Mouse (Mus musculus): ENCODE data around the gene Igf2bp2. TPM values are rescaled to one million over a fixed set of nuclear protein-coding genes. Genes with fewer than 3 reads are reported as not detected.

Gene Igf2bp2
- polyA plus RNA-seq, 1 experiment from 2014 or later, result 99.5 TPM

DNA sequence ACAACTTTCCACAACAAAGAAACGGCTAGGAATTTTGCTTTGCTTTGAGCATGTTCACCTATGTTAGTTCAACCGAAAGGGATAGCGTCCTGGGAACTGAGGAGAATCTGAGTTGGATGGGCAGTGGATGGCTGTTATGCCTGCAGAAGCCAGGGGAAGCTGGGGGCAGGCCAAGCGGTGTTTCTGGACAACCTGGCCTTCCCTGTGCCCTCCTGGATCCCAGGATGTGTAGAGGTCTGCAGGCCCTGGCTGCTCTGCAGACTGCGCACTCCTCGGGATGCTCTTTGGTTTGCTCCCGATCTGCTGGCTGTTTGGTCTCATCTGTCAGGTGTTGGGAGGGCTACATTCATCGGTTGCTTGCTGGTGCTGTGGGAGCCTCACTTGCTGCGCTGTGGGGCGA is 102.7 kb downstream of the Igf2bp2 start:
- no peaks in the 10 kb centered on the region for H3K9me3 ChIP-seq
- peaks cover 72% of the 10 kb centered on the region for H3K36me3 ChIP-seq
- no peak overlapping the region for H3K4me3 ChIP-seq
- no peaks in the 10 kb centered on the region for H3K4me1 ChIP-seq
- H3K4me2 ChIP-seq, result no peak overlapping the region
- H3K27ac ChIP-seq, result no peak overlapping the region
- H3K9ac ChIP-seq, result no peak overlapping the region
- 88% methylated on average over 10 of the region's 10 CpGs for WGBS
- no peak for ATAC-seq (ENCODE audit: insufficient number of reproducible peaks, insufficient read depth, low FRiP score, low TSS enrichment, low read depth)
- no peaks in the 10 kb centered on the region for H3K27me3 ChIP-seq

DNA sequence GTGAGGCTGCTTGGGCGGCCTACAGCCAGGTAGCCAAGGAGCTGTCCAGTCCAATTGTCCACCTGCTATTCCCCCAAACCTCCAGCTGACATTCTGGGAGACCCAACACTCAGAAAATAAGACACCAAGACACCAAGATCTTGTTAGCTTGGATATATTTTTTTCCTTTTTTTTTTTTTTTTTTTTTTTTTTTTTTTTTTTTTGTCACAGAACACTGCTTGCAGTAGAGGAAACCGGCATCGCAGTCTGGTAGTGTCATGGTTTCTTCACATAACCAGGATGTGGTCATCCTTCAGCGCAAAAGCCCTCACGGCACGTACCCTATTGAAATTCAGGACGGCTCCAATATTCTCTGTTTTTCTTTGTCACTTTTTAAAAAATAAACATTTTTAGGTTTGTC is 104.2 kb downstream of the Igf2bp2 start:
- no peaks in the 10 kb centered on the region for H3K27me3 ChIP-seq
- no peak overlapping the region for H3K4me3 ChIP-seq
- H3K9me3 ChIP-seq, result no peaks in the 10 kb centered on the region
- H3K4me1 ChIP-seq, result no peaks in the 10 kb centered on the region
- H3K4me2 ChIP-seq, result no peak overlapping the region
- H3K27ac ChIP-seq, result no peak overlapping the region
- WGBS, result 93% methylated on average over 7 of the region's 7 CpGs
- no peak for ATAC-seq (ENCODE audit: insufficient number of reproducible peaks, insufficient read depth, low FRiP score, low TSS enrichment, low read depth)
- H3K36me3 ChIP-seq, result peaks cover 57% of the 10 kb centered on the region
- H3K9ac ChIP-seq, result no peak overlapping the region

GRCm38 (mm10) chr16:22057498-22057897 is 105.6 kb downstream of the Igf2bp2 start:
- Histone ChIP-seq H3K4me2 (no peak overlapping the region), H3K36me3 (peaks cover 47% of the 10 kb centered on the region), H3K27me3 (no peaks in the 10 kb centered on the region), H3K9me3 (no peaks in the 10 kb centered on the region), H3K9ac (no peak overlapping the region), H3K27ac (no peak overlapping the region), H3K4me3 (no peak overlapping the region), H3K4me1 (no peaks in the 10 kb centered on the region)
- 90% methylated on average over 6 of the region's 6 CpGs for WGBS
- peak; percentile 44; the same call in 1 of the 2 replicates for ATAC-seq (ENCODE audit: insufficient number of reproducible peaks, insufficient read depth, low FRiP score, low TSS enrichment, low read depth)

DNA sequence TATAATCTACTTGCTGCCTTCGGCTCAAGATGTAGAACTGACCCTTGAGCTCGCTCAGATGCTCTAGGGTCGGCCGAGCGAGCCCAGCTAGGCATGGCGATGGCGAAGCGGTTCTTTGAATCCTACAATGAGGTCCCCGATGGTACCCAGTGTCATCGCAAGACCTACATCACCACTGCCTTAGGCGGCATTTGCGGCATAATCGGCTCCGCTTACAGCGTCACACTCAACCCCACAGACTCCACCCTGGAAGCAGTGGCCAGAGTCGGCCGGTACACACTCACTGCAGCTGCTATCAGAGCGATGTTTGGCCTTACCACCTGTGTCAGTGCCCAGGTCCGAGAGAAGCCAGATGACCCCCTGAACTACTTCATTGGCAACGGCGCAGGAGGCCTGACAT is 109.7 kb downstream of the Igf2bp2 start:
- Histone ChIP-seq H3K27me3 (no peaks in the 10 kb centered on the region), H3K4me2 (no peak overlapping the region), H3K9me3 (no peaks in the 10 kb centered on the region), H3K9ac (no peak overlapping the region), H3K36me3 (peaks cover 15% of the 10 kb centered on the region), H3K4me1 (no peaks in the 10 kb centered on the region), H3K27ac (no peak overlapping the region), H3K4me3 (no peak overlapping the region)
- no peak for ATAC-seq (ENCODE audit: insufficient number of reproducible peaks, insufficient read depth, low FRiP score, low TSS enrichment, low read depth)
- WGBS, result 96% methylated on average over 21 of the region's 21 CpGs

- Histone ChIP-seq H3K36me3 (peaks cover 48% of the 10 kb centered on the region), H3K4me1 (no peaks in the 10 kb centered on the region), H3K4me3 (no peak overlapping the region), H3K9me3 (no peaks in the 10 kb centered on the region), H3K4me2 (no peak overlapping the region), H3K27ac (no peak overlapping the region), H3K9ac (no peak overlapping the region), H3K27me3 (no peaks in the 10 kb centered on the region)
- no peak for ATAC-seq (ENCODE audit: insufficient number of reproducible peaks, insufficient read depth, low FRiP score, low TSS enrichment, low read depth)
- WGBS, result 93% methylated on average over 10 of the region's 10 CpGs
Observed at GRCm38 (mm10) chr16:22046739-22047366, 116.2 kb downstream of the Igf2bp2 start.

- Histone ChIP-seq H3K4me1 (no peaks in the 10 kb centered on the region), H3K9ac (no peak overlapping the region), H3K4me2 (no peak overlapping the region), H3K27ac (no peak overlapping the region), H3K36me3 (peaks cover 56% of the 10 kb centered on the region), H3K4me3 (no peak overlapping the region), H3K27me3 (no peaks in the 10 kb centered on the region), H3K9me3 (no peaks in the 10 kb centered on the region)
- 95% methylated on average over 3 of the region's 3 CpGs for WGBS
- ATAC-seq (ENCODE audit: insufficient number of reproducible peaks, insufficient read depth, low FRiP score, low TSS enrichment, low read depth), result no peak
Observed at GRCm38 (mm10) chr16:22045930-22046329, 117.2 kb downstream of the Igf2bp2 start.

DNA sequence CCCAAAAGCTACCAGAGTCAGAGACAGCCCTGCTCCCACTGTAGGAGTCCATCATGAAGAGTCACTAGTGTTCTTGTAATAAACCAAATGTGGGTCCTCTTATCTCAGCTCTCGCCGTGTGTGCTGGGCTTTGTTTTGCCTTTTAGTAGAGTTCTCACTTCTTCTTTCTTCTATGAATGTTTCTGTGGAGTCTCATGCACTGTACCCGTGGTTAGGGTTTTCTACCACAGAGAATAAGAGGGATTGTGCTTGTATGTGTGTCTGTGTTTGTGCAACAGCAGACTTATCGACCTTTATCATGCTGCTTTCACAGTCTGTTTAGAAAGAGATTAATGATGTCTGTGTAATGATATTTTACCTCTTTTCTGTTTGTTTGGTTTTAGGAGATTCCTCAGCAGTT is 119.3 kb downstream of the Igf2bp2 start:
- Histone ChIP-seq H3K4me2 (no peak overlapping the region), H3K27ac (no peak overlapping the region), H3K4me3 (no peak overlapping the region), H3K9me3 (no peaks in the 10 kb centered on the region), H3K4me1 (no peaks in the 10 kb centered on the region), H3K27me3 (no peaks in the 10 kb centered on the region), H3K36me3 (peaks cover 70% of the 10 kb centered on the region), H3K9ac (no peak overlapping the region)
- WGBS, result 91% methylated on average over 4 of the region's 4 CpGs
- ATAC-seq (ENCODE audit: insufficient number of reproducible peaks, insufficient read depth, low FRiP score, low TSS enrichment, low read depth), result no peak

- Histone ChIP-seq H3K4me3 (no peak overlapping the region), H3K36me3 (peaks cover 72% of the 10 kb centered on the region), H3K9me3 (no peaks in the 10 kb centered on the region), H3K27me3 (no peaks in the 10 kb centered on the region), H3K4me2 (no peak overlapping the region), H3K9ac (no peak overlapping the region), H3K4me1 (no peaks in the 10 kb centered on the region), H3K27ac (no peak overlapping the region)
- WGBS, result 90% methylated on average over 1 of the region's 1 CpGs
- ATAC-seq (ENCODE audit: insufficient number of reproducible peaks, insufficient read depth, low FRiP score, low TSS enrichment, low read depth), result no peak
Observed at GRCm38 (mm10) chr16:22039978-22040377, 123.1 kb downstream of the Igf2bp2 start.

- 89% methylated on average over 10 of the region's 10 CpGs for WGBS
- Histone ChIP-seq H3K27ac (no peak overlapping the region), H3K4me2 (no peak overlapping the region), H3K4me1 (no peaks in the 10 kb centered on the region), H3K27me3 (no peaks in the 10 kb centered on the region), H3K9ac (no peak overlapping the region), H3K36me3 (peaks cover 58% of the 10 kb centered on the region), H3K9me3 (no peaks in the 10 kb centered on the region), H3K4me3 (no peak overlapping the region)
- no peak for ATAC-seq (ENCODE audit: insufficient number of reproducible peaks, insufficient read depth, low FRiP score, low TSS enrichment, low read depth)
Observed at GRCm38 (mm10) chr16:22038554-22038953, 124.5 kb downstream of the Igf2bp2 start.

GRCm38 (mm10) chr16:22027474-22027873 is 135.6 kb downstream of the Igf2bp2 start:
- Histone ChIP-seq H3K27ac (no peak overlapping the region), H3K36me3 (peaks cover 87% of the 10 kb centered on the region), H3K4me2 (no peak overlapping the region), H3K4me1 (no peaks in the 10 kb centered on the region), H3K9ac (no peak overlapping the region), H3K4me3 (no peak overlapping the region), H3K27me3 (no peaks in the 10 kb centered on the region), H3K9me3 (no peaks in the 10 kb centered on the region)
- no peak for ATAC-seq (ENCODE audit: insufficient number of reproducible peaks, insufficient read depth, low FRiP score, low TSS enrichment, low read depth)
- 94% methylated on average over 5 of the region's 5 CpGs for WGBS

- Histone ChIP-seq H3K36me3 (peaks cover 84% of the 10 kb centered on the region), H3K27me3 (no peaks in the 10 kb centered on the region), H3K9me3 (peaks cover 4% of the 10 kb centered on the region; the same call in 1 of the 2 replicates), H3K4me2 (no peak overlapping the region), H3K27ac (no peak overlapping the region), H3K4me3 (no peak overlapping the region), H3K9ac (no peak overlapping the region), H3K4me1 (no peaks in the 10 kb centered on the region)
- no peak for ATAC-seq (ENCODE audit: insufficient number of reproducible peaks, insufficient read depth, low FRiP score, low TSS enrichment, low read depth)
- 96% methylated on average over 2 of the region's 2 CpGs for WGBS
Observed at GRCm38 (mm10) chr16:22022122-22022521, 141.0 kb downstream of the Igf2bp2 start.

GRCm38 (mm10) chr16:22015569-22015968 is 147.5 kb downstream of the Igf2bp2 start:
- Histone ChIP-seq H3K36me3 (peaks cover 61% of the 10 kb centered on the region), H3K4me1 (peaks cover 6% of the 10 kb centered on the region), H3K27me3 (no peaks in the 10 kb centered on the region), H3K9me3 (no peaks in the 10 kb centered on the region), H3K4me2 (no peak overlapping the region), H3K27ac (no peak overlapping the region), H3K4me3 (no peak overlapping the region), H3K9ac (no peak overlapping the region)
- 91% methylated on average over 1 of the region's 1 CpGs for WGBS
- no peak for ATAC-seq (ENCODE audit: insufficient number of reproducible peaks, insufficient read depth, low FRiP score, low TSS enrichment, low read depth)

Measured in embryonic facial prominence, embryonic 13.5 days (tissue).